Mouse (Mus musculus) gastrocnemius, postnatal 36 days (tissue): ENCODE results near the gene Lair1. TPM values are rescaled to one million over a fixed set of nuclear protein-coding genes. Genes with fewer than 3 reads are reported as not detected.
"Not testable (repeated sequence)": the region's sequence is repeated elsewhere in the genome, so short reads cannot be mapped to it uniquely, and the experiment has no call there.

ENCODE experiments used
- DNase-seq, 2 experiments: peaks; one replicate each; pipeline ENCODE4 v3.0.0; 2022
- intact Hi-C: fragments of 180-260 bp; cut with DNase I; formaldehyde crosslinking; loops from one replicate; pipeline ENCODE4 v1.15.1; 2025
- total RNA-seq, 2 experiments: library from RNA; stranded (reverse); gene quantifications; 2 replicates each; pipeline ENCODE4 v1.2.3; 2021

Lair1 gene
- total RNA-seq, 2 experiments from 2014 or later = 0.08 to 0.54 TPM

- DNase-seq, intact Hi-C loops: not testable (repeated sequence)
These were observed 58.4 kb downstream of the Lair1 start for GRCm38 (mm10) chr7:4004636-4005035.

- intact Hi-C loops, DNase-seq: not testable (repeated sequence)
These were observed 59.0 kb downstream of the Lair1 start for GRCm38 (mm10) chr7:4003996-4004395.

GRCm38 (mm10) chr7:3962017-3962416 lies 101.0 kb downstream of the Lair1 start:
- DNase-seq = no peak
- intact Hi-C loops = no loop called here

GRCm38 (mm10) chr7:3957387-3957786 lies 105.6 kb downstream of the Lair1 start:
- intact Hi-C loops = no loop called here
- no peak for DNase-seq

Other genes with a start within 250 kb of the Lair1 start
- under 1 TPM; 0.15 to 0.20 TPM for gene Gm15448, start 237.5 kb downstream of the Lair1 start, total RNA-seq
- gene Pira2, start 218.2 kb downstream of the Lair1 start, total RNA-seq = under 1 TPM in 1 of 2 experiments, not detected in 1; 0.37 TPM
- under 1 TPM in 1 of 2 experiments, not detected in 1; 0.20 TPM for gene Gm14548, start 165.1 kb downstream of the Lair1 start, total RNA-seq
- gene Lilra6, start 147.7 kb downstream of the Lair1 start, total RNA-seq = not detected
- 1 to 10 TPM; 1.7 to 1.8 TPM for gene Ttyh1, start 56.2 kb upstream of the Lair1 start, total RNA-seq
- 10 to 100 TPM; 32.8 to 43.8 TPM for gene Leng8, start 73.8 kb upstream of the Lair1 start, total RNA-seq
- gene Leng9, start 87.2 kb upstream of the Lair1 start, total RNA-seq = 1 to 10 TPM; 2.0 to 2.9 TPM
- 1 to 10 TPM; 2.0 to 3.1 TPM for gene Cdc42ep5, start 101.7 kb upstream of the Lair1 start, total RNA-seq
- gene Lilra5, start 174.6 kb upstream of the Lair1 start, total RNA-seq = not detected